In genomic region chr11:87756251-87756820, GRCm38 (mm10) we compare ENCODE assay signal across 8 mouse cellular contexts. TPM values are rescaled to one million over a fixed set of nuclear protein-coding genes. Genes with fewer than 3 reads are reported as not detected.
DNase-seq lines count a peak whose midpoint lies in the region; TF ChIP-seq lines count a peak whose summit lies in the region.

No protein-coding gene starts in this region.

- no peak for TF ChIP-seq CTCF in small intestine, adult 2 months (IDR thresholded peaks at IDR 0.05; ENCODE audit: extremely low read depth, insufficient read length, insufficient replicate concordance, low read depth, low read length)

- peak overlapping the region; percentile 88 for H3K27ac ChIP-seq in small intestine, adult 2 months (ENCODE audit: insufficient read depth, low read depth, low read length)

- H3K36me3 ChIP-seq in small intestine, adult 2 months (ENCODE audit: control insufficient read depth, insufficient read depth, low read length) = 0 out of 2 replicates have a peak, but pooled peaks cover 6% of the 10 kb centered on the region

- WGBS in small intestine, adult 2 months = 82% methylated on average over 15 of the region's 15 CpGs

- peaks cover 14% of the 10 kb centered on the region; the same call in 1 of the 2 replicates for H3K27me3 ChIP-seq in small intestine, adult 2 months (ENCODE audit: control insufficient read depth, insufficient read depth, low read length)

- no peaks in the 10 kb centered on the region for H3K4me1 ChIP-seq in small intestine, adult 2 months (ENCODE audit: control insufficient read depth, insufficient read depth, insufficient read length, low read length)

- DNase-seq in adrenal gland, adult 2 months = peak; percentile 38
- no peak for DNase-seq in adrenal gland, adult 8-10 months
- DNase-seq in c-Kit-positive CD71-positive TER-119-positive erythroid progenitor cells, embryonic 14.5 days (ENCODE audit: low spot score) = peak; percentile 72
- peak; percentile 86 for DNase-seq in liver
- no peak for DNase-seq in cerebellum, adult 9-10 months
- no peak for DNase-seq in yolk sac, embryonic 10.5 days (ENCODE audit: low spot score)
- no peak for DNase-seq in cerebellum, adult 11-12 months

- no peak for TF ChIP-seq POLR2A in small intestine, adult 2 months (IDR thresholded peaks at IDR 0.05; ENCODE audit: low read depth, low read length)

- peak overlapping the region; percentile 78 for H3K4me3 ChIP-seq in small intestine, adult 2 months (ENCODE audit: low read depth, low read length)

RNA-seq across cellular contexts. Expression of gene Tspoap1, which starts 4.0 kb away (rescaled TPM):
- total RNA-seq in adrenal gland, adult 2 months (2021) = 1 to 10 TPM; 3.3 to 4.6 TPM
- 6.6 and 9.7 TPM in 2 replicates for polyA plus RNA-seq in adrenal gland, adult 2 months (2012; rRNA removed)
- total RNA-seq in adrenal gland, adult 8-10 months (2022) = 10 to 100 TPM in 2 of 4 experiments, 1 to 10 TPM in 2; 5.9 to 32.3 (median 18.0) TPM
- 0.89 and 1.3 TPM in 2 replicates for polyA plus RNA-seq in small intestine, adult 2 months (2012; rRNA removed)

RNA-seq across cellular contexts. Expression of gene Supt4a, which starts 19.0 kb away (rescaled TPM):
- 10 to 100 TPM; 43.3 to 74.3 TPM for total RNA-seq in adrenal gland, adult 2 months (2021)
- polyA plus RNA-seq in adrenal gland, adult 2 months (2012; rRNA removed) = 18.5 and 21.4 TPM in 2 replicates
- 10 to 100 TPM; 73.7 to 85.1 (median 84.2) TPM for total RNA-seq in adrenal gland, adult 8-10 months (2022)
- polyA plus RNA-seq in small intestine, adult 2 months (2012; rRNA removed) = 21.5 and 43.3 TPM in 2 replicates

RNA-seq across cellular contexts. Expression of gene Mpo, which starts 37.0 kb away (rescaled TPM):
- total RNA-seq in adrenal gland, adult 2 months (2021) = under 1 TPM in 1 of 2 experiments, not detected in 1; 0.29 TPM
- polyA plus RNA-seq in adrenal gland, adult 2 months (2012; rRNA removed) = not detected in 2 replicates
- total RNA-seq in adrenal gland, adult 8-10 months (2022) = not detected
- 0.08 and 0.14 TPM in 2 replicates for polyA plus RNA-seq in small intestine, adult 2 months (2012; rRNA removed)

Comparison
In these comparisons a context has a peak if more than half of its experiments do, and no peak if none do; other contexts are left out.
1. DNase-seq: peak in adrenal gland, adult 2 months (single experiment), c-Kit-positive CD71-positive TER-119-positive erythroid progenitor cells, embryonic 14.5 days (single experiment) and liver (single experiment); none in adrenal gland, adult 8-10 months (single experiment), cerebellum, adult 9-10 months (single experiment), yolk sac, embryonic 10.5 days (single experiment) and cerebellum, adult 11-12 months (single experiment).